Mouse (Mus musculus): ENCODE measurements around the gene Snrnp70.
"Not testable (repeated sequence)": the region's sequence is repeated elsewhere in the genome, so short reads cannot be mapped to it uniquely, and the experiment has no call there.

Gene Snrnp70

GRCm38 (mm10) chr7:45367020-45367880, 28.3 kb downstream of the Snrnp70 start:
- DNase-seq (ENCODE audit: low read depth), result peak; percentile 97

GRCm38 (mm10) chr7:45366652-45367019, 28.9 kb downstream of the Snrnp70 start, which contains the start of gene Ppfia3:
Gene Ppfia3 (minus strand): TSS chr7:45367019.
- no peak for DNase-seq (ENCODE audit: low read depth)

GRCm38 (mm10) chr7:45365742-45366651, 29.5 kb downstream of the Snrnp70 start:
- DNase-seq (ENCODE audit: low read depth), result peak; percentile 44

GRCm38 (mm10) chr7:45363983-45364382, 31.6 kb downstream of the Snrnp70 start:
- no peak for DNase-seq (ENCODE audit: low read depth)

GRCm38 (mm10) chr7:45362801-45363200, 32.7 kb downstream of the Snrnp70 start:
- DNase-seq (ENCODE audit: low read depth), result peak; percentile 76

- DNase-seq (ENCODE audit: low read depth), result peak; percentile 90
These were observed 34.2 kb downstream of the Snrnp70 start for GRCm38 (mm10) chr7:45361243-45361804.

GRCm38 (mm10) chr7:45360404-45361125, 35.0 kb downstream of the Snrnp70 start:
- DNase-seq (ENCODE audit: low read depth), result no peak

GRCm38 (mm10) chr7:45359081-45359480, 36.5 kb downstream of the Snrnp70 start:
- not testable (repeated sequence) for DNase-seq (ENCODE audit: low read depth)

GRCm38 (mm10) chr7:45356087-45356486, 39.5 kb downstream of the Snrnp70 start:
- DNase-seq (ENCODE audit: low read depth), result no peak

- no peak for DNase-seq (ENCODE audit: low read depth)
These were observed 40.1 kb downstream of the Snrnp70 start for GRCm38 (mm10) chr7:45355318-45356020.

- no peak for DNase-seq (ENCODE audit: low read depth)
These were observed 42.5 kb downstream of the Snrnp70 start for GRCm38 (mm10) chr7:45353041-45353440.

GRCm38 (mm10) chr7:45346905-45347304, 48.6 kb downstream of the Snrnp70 start:
- DNase-seq (ENCODE audit: low read depth), result no peak

GRCm38 (mm10) chr7:45343543-45343942, 52.0 kb downstream of the Snrnp70 start:
- DNase-seq (ENCODE audit: low read depth), result peak; percentile 51

- no peak for DNase-seq (ENCODE audit: low read depth)
These were observed 53.5 kb downstream of the Snrnp70 start for GRCm38 (mm10) chr7:45342081-45342480.

GRCm38 (mm10) chr7:45341303-45341702, 54.2 kb downstream of the Snrnp70 start:
- DNase-seq (ENCODE audit: low read depth), result peak; percentile 93

- DNase-seq (ENCODE audit: low read depth), result no peak
These were observed 54.9 kb downstream of the Snrnp70 start for GRCm38 (mm10) chr7:45340669-45341068.

- DNase-seq (ENCODE audit: low read depth), result no peak
These were observed 55.5 kb downstream of the Snrnp70 start for GRCm38 (mm10) chr7:45340066-45340442.

GRCm38 (mm10) chr7:45339410-45340065, 56.0 kb downstream of the Snrnp70 start:
- peak; percentile 64 for DNase-seq (ENCODE audit: low read depth)

GRCm38 (mm10) chr7:45338161-45338911, 57.2 kb downstream of the Snrnp70 start:
- peak; percentile 64 for DNase-seq (ENCODE audit: low read depth)

GRCm38 (mm10) chr7:45337469-45337868, 58.1 kb downstream of the Snrnp70 start:
- peak; percentile 22 for DNase-seq (ENCODE audit: low read depth)
